Mouse (Mus musculus) kidney, adult 18-20 months (tissue): Measurements from ENCODE around the gene Nelfb.

Experiments
- DNase-seq: peaks from one replicate; pipeline ENCODE4 v3.0.0; 2021

The Nelfb gene

GRCm38 (mm10) chr2:25173821-25174220 is 37.5 kb downstream of the Nelfb start:
- no peak for DNase-seq

GRCm38 (mm10) chr2:25172629-25173028 is 38.7 kb downstream of the Nelfb start:
- DNase-seq: no peak

GRCm38 (mm10) chr2:25171769-25172153 is 39.5 kb downstream of the Nelfb start:
- no peak for DNase-seq

DNA sequence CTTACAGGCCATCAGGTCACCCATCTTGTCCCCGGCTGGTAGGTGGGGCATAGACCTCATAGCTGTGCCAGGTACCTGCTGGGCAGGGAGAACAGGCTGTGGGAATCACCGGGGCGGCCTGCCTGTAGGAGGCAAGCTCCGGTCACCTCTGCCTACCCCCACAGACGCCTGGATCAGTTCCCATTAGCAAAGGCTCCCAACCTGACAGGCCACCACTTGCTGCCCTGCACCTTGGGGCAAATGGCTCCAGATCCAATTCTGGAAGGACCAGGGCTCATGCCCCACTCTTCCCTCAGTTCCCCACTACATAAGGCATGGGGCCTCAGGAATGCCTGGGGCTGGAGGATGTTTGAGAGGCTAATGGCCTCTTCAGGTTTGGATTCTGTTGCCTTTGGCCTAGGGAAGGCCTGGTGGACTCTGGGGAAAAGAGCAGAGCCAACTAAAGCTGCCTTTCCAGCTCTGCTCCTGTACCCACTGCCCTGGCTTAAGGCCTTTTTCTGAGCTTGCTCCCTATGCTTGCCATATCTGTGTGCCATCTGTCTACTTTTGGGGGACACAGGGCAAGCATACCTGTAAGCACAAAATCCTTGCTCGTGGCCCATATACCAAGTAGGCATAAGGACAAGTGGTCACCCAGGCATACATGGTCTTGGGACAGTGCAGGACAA is 40.1 kb downstream of the Nelfb start:
- no peak for DNase-seq

DNA sequence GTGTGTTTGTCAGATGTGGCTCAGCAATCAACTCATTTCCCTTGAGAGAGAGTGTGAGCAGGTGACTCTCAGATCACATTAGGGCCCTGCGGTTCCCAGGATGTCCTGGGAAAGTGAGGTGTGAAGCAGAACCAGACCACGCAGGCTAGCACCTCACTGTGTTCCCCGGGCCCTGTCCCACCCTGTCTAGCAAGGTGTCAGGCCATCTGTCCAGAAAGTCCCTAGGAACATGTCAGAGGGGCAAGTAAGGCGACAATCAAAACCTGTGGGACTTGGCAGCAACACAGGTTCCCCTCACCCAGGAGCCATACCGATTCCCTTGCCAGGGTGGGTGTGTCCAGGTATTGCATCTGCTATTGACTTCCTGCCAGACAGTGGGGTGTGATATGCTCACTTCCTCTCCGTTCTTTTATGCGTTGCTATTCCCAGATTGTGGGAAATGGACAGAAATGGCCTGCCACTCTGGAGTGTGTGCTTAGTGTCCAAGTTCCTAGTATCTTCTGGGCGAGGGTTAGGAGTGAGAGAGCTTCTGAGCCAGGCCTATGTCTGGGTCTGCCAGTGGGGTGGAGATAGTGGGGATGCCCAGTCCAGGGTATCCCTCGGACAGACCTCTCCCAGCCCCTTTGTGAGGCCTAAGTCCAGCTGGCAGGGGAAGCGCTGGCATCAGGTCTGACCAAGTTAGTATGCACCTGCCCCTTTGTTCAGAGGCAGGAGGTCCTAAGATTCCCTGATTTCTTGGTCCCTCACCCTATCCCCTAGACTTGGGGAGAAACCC is 40.8 kb downstream of the Nelfb start:
- no peak for DNase-seq

DNA sequence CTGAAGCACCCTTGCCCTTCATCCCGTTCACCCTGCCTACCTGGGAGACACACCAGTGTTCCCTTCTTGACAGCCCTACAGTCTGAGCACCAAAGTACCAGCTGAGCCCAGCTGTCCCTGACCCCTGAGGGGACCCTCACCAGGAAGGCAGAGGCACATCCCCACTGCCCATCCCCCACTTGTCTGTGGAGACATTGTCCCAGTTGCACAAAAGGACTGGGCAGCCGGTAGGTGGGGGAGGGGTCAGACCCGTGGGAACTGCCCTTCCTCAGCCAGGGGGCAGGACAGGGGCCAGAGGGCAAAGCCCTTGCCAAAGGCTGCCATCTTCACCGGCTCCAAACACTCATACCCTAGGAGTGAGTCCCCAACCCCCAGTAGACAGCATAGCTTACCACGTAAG is 41.5 kb downstream of the Nelfb start:
- no peak for DNase-seq

- no peak for DNase-seq
Measured at GRCm38 (mm10) chr2:25168665-25168978, 42.7 kb downstream of the Nelfb start.

- peak; percentile 59 for DNase-seq
Measured at GRCm38 (mm10) chr2:25167919-25168664, 43.2 kb downstream of the Nelfb start.

DNA sequence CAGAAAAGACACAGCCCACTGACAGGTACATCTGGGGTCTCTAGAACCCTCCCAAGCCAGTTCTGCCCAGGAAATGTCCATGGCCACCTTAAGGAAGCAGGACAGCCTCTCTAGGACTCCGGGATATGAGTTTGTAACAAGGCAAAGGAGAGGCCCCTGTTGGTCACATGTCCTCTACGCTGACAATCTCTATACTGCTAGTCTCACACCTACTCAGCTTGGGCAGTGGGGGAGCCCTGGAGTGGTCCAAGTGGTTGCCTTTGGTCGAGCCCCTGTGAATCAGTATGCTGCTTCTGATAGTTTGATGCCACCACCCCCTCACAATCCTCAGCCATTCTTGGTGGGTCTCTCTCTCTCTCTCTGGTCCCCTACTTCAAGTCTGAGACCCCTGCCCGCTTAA is 43.8 kb downstream of the Nelfb start:
- DNase-seq: no peak

DNA sequence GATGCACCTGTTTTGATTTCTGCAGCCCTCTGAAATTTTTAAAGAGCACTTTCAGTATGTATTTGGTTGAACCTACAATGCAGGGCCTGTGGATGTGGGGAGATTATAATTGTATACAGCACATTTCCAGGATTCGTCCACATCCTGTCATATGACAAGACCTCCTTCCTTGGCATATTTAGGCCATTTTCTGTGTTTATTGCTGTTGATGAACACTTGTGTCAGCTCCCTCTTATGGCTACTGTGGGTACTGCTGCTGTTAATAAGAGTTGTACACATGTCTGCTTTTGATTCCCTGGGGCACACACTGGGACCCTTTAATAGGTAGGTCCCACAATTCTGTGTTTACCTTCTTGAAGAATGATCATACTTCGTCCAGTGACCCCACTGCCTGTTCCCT is 53.6 kb downstream of the Nelfb start:
- no peak for DNase-seq

GRCm38 (mm10) chr2:25156990-25157389 is 54.3 kb downstream of the Nelfb start:
- no peak for DNase-seq

DNA sequence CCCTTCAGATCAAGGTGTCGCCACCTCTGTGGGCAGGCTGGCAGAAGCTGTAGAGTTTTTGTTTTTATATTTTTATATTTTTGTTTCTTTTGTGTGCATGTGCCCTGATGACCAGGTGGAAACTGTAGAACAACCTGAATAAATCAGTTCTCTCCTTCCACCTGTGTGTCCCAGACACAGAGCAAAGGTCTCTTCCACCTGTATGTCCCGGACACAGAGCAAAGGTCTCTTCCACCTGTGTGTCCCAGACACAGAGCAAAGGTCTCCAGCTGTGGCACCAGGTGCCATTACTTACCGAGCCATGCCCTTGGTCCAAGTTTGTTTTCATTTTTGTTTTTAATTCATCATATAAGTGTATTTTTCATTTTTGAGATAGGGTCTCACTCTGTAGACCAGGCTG is 55.1 kb downstream of the Nelfb start:
- no peak for DNase-seq

GRCm38 (mm10) chr2:25151280-25151956 is 59.9 kb downstream of the Nelfb start:
- DNase-seq: no peak
